Mouse (Mus musculus) spleen, adult 2 months (tissue): ENCODE results near the gene Pld4.

ENCODE experiments used
- CTCF ChIP-seq: fragments of 200-500 bp; IDR thresholded peaks from 2 replicates; pipeline ENCODE4 v1.5.1; 2011; ENCODE audit warnings: mild to moderate bottlenecking, inconsistent platforms; ENCODE audit not compliant: insufficient read depth, insufficient read length, insufficient replicate concordance; ENCODE audit errors: extremely low read depth
- POLR2A ChIP-seq: fragments of 200-500 bp; IDR thresholded peaks from 2 replicates; pipeline ENCODE4 v1.6.1; 2011; ENCODE audit warnings: low read depth, low read length, inconsistent platforms

- TF ChIP-seq CTCF (no peak), POLR2A (no peak)
Measured at GRCm38 (mm10) chr12:112734108-112734820, 26.2 kb upstream of the Pld4 start.
